Mouse (Mus musculus): Measurements from ENCODE around the gene Evl.

GRCm38 (mm10) chr12:108674502-108674901 is 120.0 kb downstream of the Evl start:
- TF ChIP-seq POLR2A (IDR thresholded peaks at IDR 0.05; ENCODE audit: borderline replicate concordance, extremely low read depth, insufficient read depth, insufficient read length, poor library complexity, severe bottlenecking) (no peak), CTCF (IDR thresholded peaks at IDR 0.05; ENCODE audit: borderline replicate concordance, extremely low read depth, insufficient read depth, insufficient read length) (no peak)
